Mouse (Mus musculus): ENCODE measurements around the gene Ikzf1.

DNA sequence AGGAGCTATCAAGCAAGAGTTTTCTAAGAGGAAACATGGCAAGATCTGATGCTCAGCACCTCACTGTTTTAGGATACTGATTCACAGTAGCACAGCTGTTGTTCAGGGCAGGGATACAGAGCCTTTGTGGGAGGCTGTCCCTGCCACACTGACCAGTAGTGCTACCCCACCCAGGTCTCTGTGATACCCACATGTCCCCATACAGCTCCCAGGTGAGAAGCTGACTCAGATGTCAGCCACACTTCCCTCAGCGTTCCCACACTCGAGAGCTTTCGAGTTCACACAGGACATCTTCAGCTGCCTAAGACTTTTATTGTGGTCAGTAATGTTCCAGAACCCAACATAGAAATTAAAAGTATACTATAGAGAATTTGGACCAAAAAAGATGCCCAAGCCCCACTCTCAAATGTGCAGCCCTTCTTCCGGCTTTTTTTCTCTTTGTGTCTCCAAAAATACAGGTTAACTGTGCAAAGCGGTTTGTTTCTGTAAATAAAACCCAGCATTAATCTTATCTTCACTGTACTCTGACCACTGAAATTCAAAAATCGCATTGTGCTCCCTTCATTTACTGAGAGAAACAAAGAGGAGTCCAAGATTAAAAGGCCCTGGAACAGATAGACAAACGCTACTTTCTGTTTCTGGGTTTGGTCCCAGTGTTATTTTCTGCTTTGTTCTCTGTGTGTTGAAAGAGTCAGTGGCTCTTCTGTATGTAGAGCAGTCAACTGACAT, 31.3 kb downstream of the Ikzf1 start:
- TF ChIP-seq CTCF (IDR thresholded peaks at IDR 0.05) (no peak), POLR2A (IDR thresholded peaks at IDR 0.05; ENCODE audit: insufficient read depth, low read depth, low read length) (no peak), EP300 (IDR thresholded peaks at IDR 0.05; ENCODE audit: insufficient read depth, low read depth, low read length) (no peak)
